Mouse (Mus musculus) liver, embryonic 14.5 days (tissue): ENCODE measurements at regions not wholly inside any gene's neighbourhood (a gene's known extent, or its start where the extent isn't known, plus 50 kb on each side); places are given as distances from the start of the nearest gene placed in this dataset.

Experiments
- ATAC-seq: fragments of 200-750 bp; cut with Nextera tagmentation; 2 replicates; pipeline ENCODE4 v1.8.0; 2017; ENCODE audit warnings: moderate number of reproducible peaks, mild to moderate bottlenecking, moderate library complexity; ENCODE audit not compliant: insufficient read depth
- DNase-seq, 3 experiments: peaks; one replicate each; pipeline ENCODE4 v3.0.0-alpha.2; 2012 to 2013; ENCODE audit warnings: low read depth in 3 of 3, low spot score in 3 of 3
- H3K27ac ChIP-seq: fragments of 300-500 bp; sonication (generic); 2 replicates; pipeline ENCODE4 v1.5.1; 2014; ENCODE audit warnings: moderate library complexity, mild to moderate bottlenecking, control low read depth, inconsistent platforms
- H3K27me3 ChIP-seq: fragments of 300-500 bp; sonication (generic); 2 replicates; pipeline ENCODE4 v1.6.1; 2014; ENCODE audit warnings: mild to moderate bottlenecking, low read length, moderate library complexity; ENCODE audit not compliant: control insufficient read depth, insufficient read depth
- H3K36me3 ChIP-seq: fragments of 300-500 bp; sonication (generic); replicated peaks from 2 replicates; pipeline ENCODE4 v1.6.1; 2014; ENCODE audit warnings: low read depth; ENCODE audit not compliant: control insufficient read depth, insufficient read depth
- H3K4me1 ChIP-seq, 2 experiments: fragments of 200-500 bp in 1 of 2; fragments of 300-500 bp in 1 of 2; sonication (generic) in 1 of 2; replicated peaks; 2 replicates each; pipeline ENCODE4 v1.6.1; 2012 to 2014; ENCODE audit warnings: antibody characterized with exemption in 1 of 2, inconsistent platforms in 1 of 2, low read length in 1 of 2; ENCODE audit not compliant: control insufficient read depth in 2 of 2, insufficient read depth in 2 of 2
- H3K4me2 ChIP-seq: fragments of 300-500 bp; sonication (generic); 2 replicates; pipeline ENCODE4 v1.6.1; 2014; ENCODE audit warnings: low read depth, mild to moderate bottlenecking, control low read depth, moderate library complexity
- H3K4me3 ChIP-seq, 2 experiments: fragments of 200-500 bp in 1 of 2; fragments of 300-500 bp in 1 of 2; sonication (generic) in 1 of 2; 2 replicates each; pipeline ENCODE4 v1.5.1; 2012 to 2014; ENCODE audit warnings: low read depth in 2 of 2, low read length in 2 of 2, mild to moderate bottlenecking in 2 of 2, control low read depth in 1 of 2, inconsistent platforms in 1 of 2, moderate library complexity in 1 of 2; ENCODE audit not compliant: insufficient read depth in 1 of 2
- H3K9ac ChIP-seq: fragments of 300-500 bp; sonication (generic); replicated peaks from 2 replicates; pipeline ENCODE4 v1.6.1; 2014; ENCODE audit warnings: mild to moderate bottlenecking, control low read depth, moderate library complexity
- H3K9me3 ChIP-seq: fragments of 300-500 bp; sonication (generic); 2 replicates; pipeline ENCODE4 v1.6.1; 2016; ENCODE audit warnings: low read length, mixed read lengths; ENCODE audit not compliant: control insufficient read depth
- CTCF ChIP-seq: IDR thresholded peaks from 2 replicates; pipeline ENCODE4 v1.5.1; 2016; ENCODE audit warnings: antibody characterized with exemption, low read depth, control low read depth
- EP300 ChIP-seq: IDR thresholded peaks from 2 replicates; pipeline ENCODE4 v1.6.1; 2016; ENCODE audit warnings: antibody characterized with exemption, low read depth
- WGBS: fragments of 180-500 bp; shearing (Covaris S2); extraction: QIAGEN DNeasy Blood & Tissue Kit; methylation state at CpG from one replicate; pipeline ENCODE4 v1.1.7; 2014; ENCODE audit not compliant: insufficient replicate concordance; 5-methylcytosine and 5-hydroxymethylcytosine counted together

- no peak for DNase-seq
- H3K4me3 ChIP-seq: no peak overlapping the region
- TF ChIP-seq CTCF (no peak), EP300 (no peak)
- no peak overlapping the region for H3K9ac ChIP-seq
- H3K4me2 ChIP-seq: no peak overlapping the region
- H3K27ac ChIP-seq: no peak overlapping the region
- no peaks in the 10 kb centered on the region for H3K9me3 ChIP-seq
- no peaks in the 10 kb centered on the region for H3K36me3 ChIP-seq
- no peaks in the 10 kb centered on the region for H3K27me3 ChIP-seq
- no peak for ATAC-seq
- 22% methylated on average over 8 of the region's 11 CpGs for WGBS
- H3K4me1 ChIP-seq: peaks cover 0 to 7% of the 10 kb centered on the region in 2 experiments; a peak in 2 of 4 replicates
Measured at GRCm38 (mm10) chr10:111071805-111072553, 62.0 kb upstream of the Zdhhc17 start.

DNA sequence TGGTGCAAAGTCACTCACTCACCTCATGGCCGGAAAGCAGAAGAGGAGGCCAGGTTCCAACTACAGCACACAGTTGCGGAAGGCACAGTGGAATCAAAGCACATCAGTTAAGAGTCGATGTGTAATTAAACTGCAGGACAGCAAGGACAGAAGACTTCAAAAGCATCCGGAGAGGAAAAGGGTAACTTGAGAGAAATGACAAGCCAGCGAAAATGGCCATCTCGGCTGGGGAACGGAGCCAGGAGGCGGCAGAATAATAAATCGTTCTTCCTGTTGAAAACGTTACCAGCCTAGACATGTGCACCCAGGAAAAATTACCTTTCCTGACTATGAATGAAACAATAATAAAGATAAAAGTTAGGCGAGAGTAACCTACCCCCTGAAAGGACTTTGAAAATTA, 56.2 kb upstream of the Zdhhc17 start:
- DNase-seq (no peak), ATAC-seq (no peak)
- no peaks in the 10 kb centered on the region for H3K27me3 ChIP-seq
- H3K4me3 ChIP-seq: no peak overlapping the region
- no peaks in the 10 kb centered on the region for H3K9me3 ChIP-seq
- TF ChIP-seq CTCF: no peak
- no peak for TF ChIP-seq EP300
- H3K4me1 ChIP-seq: peaks cover 0 to 3% of the 10 kb centered on the region in 2 experiments; a peak in 1 of 4 replicates
- no peak overlapping the region for H3K9ac ChIP-seq
- no peak overlapping the region for H3K27ac ChIP-seq
- WGBS: 73% methylated on average over 11 of the region's 11 CpGs
- H3K4me2 ChIP-seq: no peak overlapping the region
- no peaks in the 10 kb centered on the region for H3K36me3 ChIP-seq

DNA sequence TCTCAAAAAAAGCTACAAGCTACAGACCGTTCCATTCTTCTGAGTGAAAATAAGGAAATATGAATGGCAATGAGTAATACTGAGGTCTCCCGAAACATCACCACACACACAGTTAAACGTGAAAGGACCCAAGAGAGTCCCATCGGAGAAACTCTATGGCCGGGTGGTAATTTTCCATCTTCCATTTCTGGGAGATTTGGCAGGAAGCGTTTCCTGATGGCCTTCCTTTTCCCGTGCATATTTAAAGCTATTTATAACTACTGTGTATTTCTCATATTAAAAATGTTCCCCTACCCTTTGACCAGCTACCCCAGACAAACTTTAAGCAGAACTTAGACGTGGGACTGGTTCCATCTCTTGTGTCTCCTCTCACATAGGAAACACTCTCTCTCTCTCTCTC, 50.7 kb upstream of the Zdhhc17 start:
- 63% methylated on average over 8 of the region's 8 CpGs for WGBS
- no peak for ATAC-seq
- Histone ChIP-seq H3K27ac (no peak overlapping the region), H3K9me3 (no peaks in the 10 kb centered on the region), H3K4me2 (no peak overlapping the region), H3K4me3 (no peak overlapping the region), H3K27me3 (no peaks in the 10 kb centered on the region), H3K36me3 (no peaks in the 10 kb centered on the region), H3K4me1 (peaks cover 0 to 3% of the 10 kb centered on the region in 2 experiments; a peak in 1 of 4 replicates), H3K9ac (no peak overlapping the region)
- DNase-seq: no peak
- TF ChIP-seq CTCF (no peak), EP300 (no peak)
